Mouse (Mus musculus) cerebellum, adult 11-12 months (tissue): ENCODE data around the gene Ikzf3.

Source experiments
- DNase-seq: peaks from one replicate; pipeline ENCODE4 v3.0.0; 2022

Gene Ikzf3

GRCm38 (mm10) chr11:98469761-98470714, 75.8 kb downstream of the Ikzf3 start:
- DNase-seq = no peak

DNA sequence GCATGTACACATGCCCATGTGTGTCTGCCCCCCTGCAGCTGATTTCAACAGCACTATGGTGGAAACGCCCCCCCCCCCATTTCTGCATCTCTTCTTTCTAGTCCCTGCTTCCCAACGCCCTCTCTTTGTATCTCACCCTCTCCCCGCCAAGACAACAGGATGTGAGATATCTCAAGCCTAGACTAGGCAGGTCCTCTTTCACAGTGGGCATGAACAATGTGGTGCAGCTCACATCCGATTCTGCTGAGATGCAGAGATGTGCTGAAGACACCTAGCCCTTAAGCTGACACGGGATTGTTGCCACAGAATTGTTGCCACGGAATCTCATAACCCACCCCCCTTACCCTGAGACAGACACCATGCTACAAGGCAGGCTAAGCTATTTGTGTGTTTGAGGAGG, 81.3 kb downstream of the Ikzf3 start:
- DNase-seq = no peak

DNA sequence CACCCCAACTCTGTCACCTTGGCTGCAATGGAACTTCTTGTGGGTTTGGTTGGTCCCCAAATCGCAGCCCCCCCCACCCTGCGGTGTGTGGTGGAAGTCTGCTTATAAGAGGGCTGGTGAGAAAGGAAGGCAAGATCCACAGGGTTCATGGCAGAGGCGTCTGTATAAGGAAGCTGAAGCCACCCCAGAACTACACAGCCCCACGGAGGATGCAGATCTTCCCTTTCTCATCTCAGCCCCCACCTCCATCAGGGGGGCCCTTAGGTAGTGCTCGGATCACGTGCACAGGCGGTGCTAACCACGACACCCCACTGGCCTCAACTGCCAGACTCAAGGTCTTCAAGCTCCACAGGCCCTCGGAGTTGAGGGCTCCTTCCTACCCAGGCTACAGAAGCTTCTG, 81.9 kb downstream of the Ikzf3 start:
- DNase-seq = no peak

GRCm38 (mm10) chr11:98462255-98462654, 83.6 kb downstream of the Ikzf3 start:
- DNase-seq = no peak

- no peak for DNase-seq
Observed at GRCm38 (mm10) chr11:98461109-98461720, 84.6 kb downstream of the Ikzf3 start.

- no peak for DNase-seq
Observed at GRCm38 (mm10) chr11:98459860-98460259, 86.0 kb downstream of the Ikzf3 start.

DNA sequence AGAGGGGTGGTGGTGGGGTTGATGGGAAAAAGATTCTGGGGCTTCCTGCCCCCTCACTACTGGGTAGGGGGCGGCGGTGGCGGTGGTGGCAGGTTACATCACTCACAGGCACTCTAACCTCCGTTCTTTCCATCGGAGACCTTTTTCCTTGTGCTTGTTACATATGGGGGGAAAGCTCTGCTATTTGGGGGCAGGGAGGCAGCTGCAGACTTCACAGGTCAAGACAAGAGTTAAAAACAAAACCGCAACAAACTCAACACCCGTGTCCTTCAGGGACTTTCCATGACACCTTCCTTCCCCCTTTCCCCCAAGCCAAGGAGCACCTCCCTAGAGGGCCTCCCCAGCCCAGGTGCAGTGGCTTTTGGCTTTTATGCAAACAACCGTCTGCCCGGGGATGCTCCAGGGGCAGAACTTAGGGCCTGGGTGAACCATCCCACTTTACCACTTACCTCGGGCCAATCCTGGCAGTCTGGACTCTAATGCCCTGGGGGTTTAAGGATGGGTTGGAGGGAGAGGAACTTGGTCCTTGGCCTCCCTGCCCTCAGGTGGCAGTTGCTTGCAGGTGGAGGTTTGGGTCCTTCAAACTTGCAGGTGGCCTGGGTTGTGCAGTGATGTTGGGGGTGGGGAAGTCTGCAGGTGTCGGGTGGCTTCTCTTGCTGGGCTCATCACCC, 86.6 kb downstream of the Ikzf3 start:
- DNase-seq = no peak

DNA sequence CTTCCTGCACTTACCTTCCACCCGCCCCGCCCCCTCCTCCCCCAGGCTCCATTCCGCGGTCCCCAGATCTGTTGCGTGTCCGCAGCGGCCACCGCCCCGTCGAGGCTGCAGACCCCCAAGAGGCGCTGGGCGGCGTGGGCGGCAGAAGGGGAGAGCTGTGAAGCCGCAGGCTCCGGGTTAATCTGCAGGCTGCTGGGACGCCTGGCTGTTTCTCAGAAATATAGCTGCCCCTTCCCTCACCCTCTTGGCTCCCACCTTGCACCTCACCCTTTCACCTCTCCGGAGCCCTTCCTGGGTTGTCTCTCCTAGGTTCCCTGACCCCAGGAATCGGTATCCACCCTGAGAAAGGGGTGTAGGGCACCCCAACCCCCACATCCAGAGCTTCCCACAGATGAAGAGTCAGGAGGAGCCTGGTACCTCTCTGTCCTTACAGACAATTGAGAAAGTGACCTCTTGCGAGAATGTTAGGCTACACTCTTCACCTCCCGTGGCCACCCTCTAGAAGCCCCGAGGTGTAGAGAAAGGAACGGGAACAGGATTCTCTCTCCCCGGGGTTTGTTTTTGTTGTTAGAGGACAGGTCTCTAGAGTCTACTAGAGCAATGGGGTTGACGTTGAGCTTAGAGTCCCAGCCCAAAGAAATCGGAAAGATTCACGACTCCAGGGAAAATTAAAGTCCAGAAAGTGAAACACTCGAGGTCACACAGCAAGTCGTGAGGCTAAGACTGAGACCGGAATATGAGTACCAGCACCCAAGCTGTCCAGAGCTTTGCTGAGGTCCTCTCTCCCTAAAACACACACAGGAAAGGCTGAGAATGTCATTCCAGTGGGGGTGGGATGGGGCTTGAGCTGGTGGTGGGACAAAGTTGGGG, 87.5 kb downstream of the Ikzf3 start:
- no peak for DNase-seq

DNA sequence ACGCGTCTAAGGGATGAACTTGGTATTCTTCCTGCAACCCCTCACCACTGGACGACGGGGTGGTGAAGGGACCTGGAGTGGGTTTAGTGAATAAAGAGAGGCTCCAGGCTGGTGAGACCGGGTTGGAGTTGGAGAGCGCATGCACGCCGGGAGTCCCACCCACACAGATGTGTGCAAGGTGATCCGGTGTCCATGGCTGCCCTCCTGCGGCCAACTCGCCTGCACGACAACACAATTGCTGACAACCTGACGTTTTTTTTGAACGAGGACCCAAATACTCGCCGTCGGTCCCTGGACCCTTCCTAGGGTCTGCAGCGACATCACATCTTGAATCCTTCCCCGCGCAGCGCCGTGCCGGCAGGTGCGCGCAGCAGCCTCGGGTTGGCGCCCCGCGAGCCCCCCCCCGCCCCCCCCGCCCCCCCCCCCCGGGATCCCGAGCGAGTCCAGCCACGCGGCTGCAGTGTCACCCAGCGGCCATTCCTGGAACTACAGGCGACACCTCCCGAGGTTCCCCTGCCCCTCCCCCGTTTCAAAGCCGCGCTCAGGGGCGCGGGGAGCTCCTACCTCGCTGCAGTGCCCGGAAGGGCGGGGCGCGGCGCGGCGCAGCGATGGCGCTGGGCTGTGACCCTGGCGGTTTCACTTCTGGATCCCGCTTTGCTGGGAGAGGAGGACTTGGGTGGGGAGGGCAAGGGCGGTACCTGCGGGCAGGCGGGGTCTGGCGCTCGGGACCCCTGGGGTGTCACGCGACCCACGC, 88.3 kb downstream of the Ikzf3 start:
- peak; percentile 86 for DNase-seq

DNA sequence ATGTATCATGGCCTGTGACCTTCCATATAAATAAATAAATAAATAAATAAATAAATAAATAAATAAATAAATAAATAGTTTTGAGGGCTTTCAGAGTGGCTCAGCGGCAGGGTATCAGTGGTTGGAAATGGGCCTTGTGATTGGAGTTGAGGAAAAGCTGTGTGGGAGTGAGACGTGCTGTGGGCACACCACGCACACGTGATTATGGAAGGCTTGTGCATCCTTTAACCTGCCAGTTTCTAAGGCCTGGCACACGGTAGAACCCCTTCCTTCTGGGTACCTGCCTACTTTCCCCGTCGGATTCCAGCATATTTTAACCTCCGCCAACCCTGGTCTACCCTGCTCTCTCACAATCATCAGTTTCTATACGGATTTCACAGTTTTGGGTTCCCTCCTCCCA, 88.9 kb downstream of the Ikzf3 start:
- no peak for DNase-seq

GRCm38 (mm10) chr11:98456545-98456944, 89.3 kb downstream of the Ikzf3 start:
- DNase-seq = no peak

- no peak for DNase-seq
Observed at GRCm38 (mm10) chr11:98455484-98455883, 90.3 kb downstream of the Ikzf3 start.

GRCm38 (mm10) chr11:98449921-98450771, 95.7 kb downstream of the Ikzf3 start:
- DNase-seq = no peak

DNA sequence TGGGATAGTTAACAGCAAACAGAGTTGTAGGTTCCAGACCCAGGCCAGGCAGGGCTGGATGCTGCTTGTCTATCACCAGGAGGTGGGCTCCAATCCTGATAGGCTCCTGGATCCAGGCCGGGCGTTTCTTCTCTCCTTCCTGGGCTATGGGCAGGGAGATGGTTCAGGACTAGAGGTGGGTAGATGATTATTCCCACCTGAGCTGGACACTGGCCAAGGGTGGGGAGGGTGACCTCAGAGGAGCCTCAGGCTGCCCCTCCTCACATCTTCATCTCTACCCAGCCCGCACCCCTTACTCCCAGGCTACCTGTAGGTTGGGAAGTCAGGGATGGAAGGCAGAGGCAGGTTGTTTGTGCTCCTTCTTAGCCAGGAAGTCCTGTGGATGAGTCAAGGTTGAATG, 96.4 kb downstream of the Ikzf3 start:
- DNase-seq = peak; percentile 47

- DNase-seq = no peak
Observed at GRCm38 (mm10) chr11:98448191-98448790, 97.5 kb downstream of the Ikzf3 start.

- no peak for DNase-seq
Observed at GRCm38 (mm10) chr11:98447475-98447834, 98.4 kb downstream of the Ikzf3 start.

- DNase-seq = peak; percentile 75
Observed at GRCm38 (mm10) chr11:98446562-98447474, 99.0 kb downstream of the Ikzf3 start.

GRCm38 (mm10) chr11:98446213-98446561, 99.6 kb downstream of the Ikzf3 start, which contains the start of gene Grb7:
Gene Grb7, plus strand, starts transcription at chr11:98446394.
- no peak for DNase-seq

DNA sequence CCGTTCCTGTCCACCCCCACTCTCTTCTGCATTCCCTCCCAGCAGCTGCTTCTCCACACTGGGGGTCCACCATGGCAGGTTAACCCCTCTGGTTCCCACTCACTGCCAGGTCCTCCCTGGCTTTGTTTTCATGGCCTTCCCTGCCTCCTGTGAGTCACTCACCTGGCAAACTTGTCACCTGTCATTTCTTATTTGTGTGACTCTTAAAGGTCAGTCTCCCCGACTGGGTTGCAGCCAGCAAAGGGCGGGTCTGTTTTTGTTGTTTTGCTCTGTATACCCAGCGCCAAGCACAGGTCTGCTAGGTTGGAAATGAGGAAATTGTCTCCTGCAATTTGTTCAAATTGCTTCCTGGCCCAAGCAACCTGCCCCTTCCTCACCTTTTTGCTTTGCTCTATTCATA, 100.2 kb downstream of the Ikzf3 start:
- DNase-seq = no peak

DNA sequence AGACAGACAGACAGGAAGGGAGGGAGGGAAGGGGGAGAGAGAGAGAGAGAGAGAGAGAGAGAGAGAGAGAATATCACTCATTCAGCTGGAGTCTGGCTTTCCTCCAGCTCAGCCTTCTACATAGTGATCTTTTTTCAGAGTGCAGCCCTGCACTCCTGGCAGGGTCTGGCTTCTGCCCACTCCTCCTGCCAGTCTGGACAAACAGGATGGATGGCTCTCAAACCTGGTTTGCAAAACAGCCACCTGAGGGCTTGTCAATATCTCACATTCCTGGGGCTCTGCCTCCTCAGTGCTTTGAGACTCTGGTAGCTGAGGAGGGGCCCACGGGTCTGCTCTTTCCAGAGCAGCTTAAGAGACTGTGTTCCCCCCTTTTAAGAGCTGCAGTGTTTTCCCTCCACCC, 100.6 kb downstream of the Ikzf3 start:
- no peak for DNase-seq
